Mouse (Mus musculus): ENCODE data around the gene Efhc1. TPM values are rescaled to one million over a fixed set of nuclear protein-coding genes. Genes with fewer than 3 reads are reported as not detected.
A peak's percentile ranks its signal among the peaks of the same experiment; 100 is the strongest.

The Efhc1 gene
- polyA plus RNA-seq, 1 experiment, result 0.09 TPM

DNA sequence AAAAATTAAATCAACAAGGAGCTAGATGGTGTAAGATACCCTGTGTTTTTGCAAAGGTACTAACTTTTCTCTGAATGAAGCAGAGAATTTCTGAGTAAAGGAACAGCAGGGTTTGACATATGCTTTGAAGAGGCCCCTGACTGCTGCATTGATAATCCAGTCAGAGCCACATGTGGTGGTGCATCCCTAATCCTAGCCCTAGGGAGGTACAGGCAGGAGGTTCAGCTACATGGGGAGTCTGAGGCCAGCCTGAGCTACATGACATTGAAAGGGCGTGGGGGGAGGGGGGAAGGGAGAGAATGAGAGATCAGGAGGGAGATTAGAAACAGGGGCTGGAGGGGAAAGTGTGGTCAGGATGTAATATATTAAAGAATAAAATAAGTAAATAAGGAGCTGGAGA is 29.1 kb downstream of the Efhc1 start:
- Histone ChIP-seq H3K36me3 (ENCODE audit: control insufficient read depth, insufficient read depth) (no peaks in the 10 kb centered on the region), H3K27me3 (ENCODE audit: control insufficient read depth, insufficient read depth, insufficient read length) (no peaks in the 10 kb centered on the region), H3K4me3 (ENCODE audit: insufficient read depth, poor library complexity, severe bottlenecking) (no peak overlapping the region), H3K79me3 (ENCODE audit: low read depth) (no peaks in the 10 kb centered on the region), H3ac (ENCODE audit: control insufficient read depth, insufficient read length, low read depth) (no peak overlapping the region), H3K79me2 (ENCODE audit: control insufficient read depth, insufficient read depth) (no peaks in the 10 kb centered on the region)
- TF ChIP-seq MYOD1 (IDR thresholded peaks at IDR 0.05; ENCODE audit: control insufficient read depth, insufficient read length, low read depth), result no peak

DNA sequence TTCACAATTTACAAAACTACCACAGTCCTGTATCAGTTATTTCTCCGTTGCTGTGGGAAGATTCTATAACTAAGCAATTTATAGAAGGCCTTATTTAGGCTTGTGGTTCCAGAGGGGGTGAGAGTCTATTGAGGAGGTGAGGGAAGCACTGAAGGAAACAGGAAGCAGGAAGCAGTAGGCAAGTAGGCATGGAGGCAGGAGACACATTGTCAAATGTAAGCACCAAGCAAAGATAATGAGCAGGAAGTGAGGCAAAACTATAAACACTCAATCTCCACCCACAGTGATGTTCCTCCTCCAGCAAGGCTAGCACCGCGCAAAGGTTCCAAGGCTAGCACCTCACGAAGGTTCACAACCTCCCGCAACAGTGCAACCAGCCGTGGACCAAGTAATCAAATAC is 30.3 kb downstream of the Efhc1 start:
- H3K27me3 ChIP-seq (ENCODE audit: control insufficient read depth, insufficient read depth, insufficient read length), result no peaks in the 10 kb centered on the region
- no peak overlapping the region for H3ac ChIP-seq (ENCODE audit: control insufficient read depth, insufficient read length, low read depth)
- no peak for TF ChIP-seq MYOD1 (IDR thresholded peaks at IDR 0.05; ENCODE audit: control insufficient read depth, insufficient read length, low read depth)
- TF ChIP-seq FOSL1 (IDR thresholded peaks at IDR 0.05; ENCODE audit: insufficient read depth, low read length, poor library complexity, severe bottlenecking), result no peak
- no peak for TF ChIP-seq USF1 (IDR thresholded peaks at IDR 0.05; ENCODE audit: low read depth)
- no peak for TF ChIP-seq CTCF (IDR thresholded peaks at IDR 0.05; ENCODE audit: control insufficient read depth, insufficient read depth, insufficient read length)
- no peak for TF ChIP-seq MYOG (IDR thresholded peaks at IDR 0.05; ENCODE audit: control insufficient read depth, extremely low read depth, insufficient read length)
- no peak for TF ChIP-seq CEBPB (IDR thresholded peaks at IDR 0.05; ENCODE audit: low read depth)
- no peak for TF ChIP-seq MAX (IDR thresholded peaks at IDR 0.05)
- no peaks in the 10 kb centered on the region for H3K79me2 ChIP-seq (ENCODE audit: control insufficient read depth, insufficient read depth)
- H3K36me3 ChIP-seq (ENCODE audit: control insufficient read depth, insufficient read depth), result no peaks in the 10 kb centered on the region
- no peak overlapping the region for H3K4me3 ChIP-seq (ENCODE audit: insufficient read depth, poor library complexity, severe bottlenecking)
- H3K79me3 ChIP-seq (ENCODE audit: low read depth), result no peaks in the 10 kb centered on the region

GRCm38 (mm10) chr1:20984103-20984502 is 32.7 kb downstream of the Efhc1 start:
- H3K36me3 ChIP-seq (ENCODE audit: control insufficient read depth, insufficient read depth), result no peaks in the 10 kb centered on the region
- H3K79me3 ChIP-seq (ENCODE audit: low read depth), result no peaks in the 10 kb centered on the region
- TF ChIP-seq CEBPB (IDR thresholded peaks at IDR 0.05; ENCODE audit: low read depth) (no peak), MYOD1 (IDR thresholded peaks at IDR 0.05; ENCODE audit: control insufficient read depth, insufficient read length, low read depth) (no peak), USF1 (IDR thresholded peaks at IDR 0.05; ENCODE audit: low read depth) (no peak), MYOG (IDR thresholded peaks at IDR 0.05; ENCODE audit: control insufficient read depth, extremely low read depth, insufficient read length) (no peak), FOSL1 (IDR thresholded peaks at IDR 0.05; ENCODE audit: insufficient read depth, low read length, poor library complexity, severe bottlenecking) (no peak), CTCF (IDR thresholded peaks at IDR 0.05; ENCODE audit: control insufficient read depth, insufficient read depth, insufficient read length) (no peak), MAX (IDR thresholded peaks at IDR 0.05) (no peak)
- H3K79me2 ChIP-seq (ENCODE audit: control insufficient read depth, insufficient read depth), result no peaks in the 10 kb centered on the region
- H3K4me3 ChIP-seq (ENCODE audit: insufficient read depth, poor library complexity, severe bottlenecking), result no peak overlapping the region
- no peaks in the 10 kb centered on the region for H3K27me3 ChIP-seq (ENCODE audit: control insufficient read depth, insufficient read depth, insufficient read length)
- H3ac ChIP-seq (ENCODE audit: control insufficient read depth, insufficient read length, low read depth), result no peak overlapping the region

- Histone ChIP-seq H3K36me3 (ENCODE audit: control insufficient read depth, insufficient read depth) (no peaks in the 10 kb centered on the region), H3K79me2 (ENCODE audit: control insufficient read depth, insufficient read depth) (no peaks in the 10 kb centered on the region), H3K27me3 (ENCODE audit: control insufficient read depth, insufficient read depth, insufficient read length) (no peaks in the 10 kb centered on the region), H3K4me3 (ENCODE audit: insufficient read depth, poor library complexity, severe bottlenecking) (no peak overlapping the region), H3ac (ENCODE audit: control insufficient read depth, insufficient read length, low read depth) (no peak overlapping the region), H3K79me3 (ENCODE audit: low read depth) (no peaks in the 10 kb centered on the region)
- TF ChIP-seq MYOG (IDR thresholded peaks at IDR 0.05; ENCODE audit: control insufficient read depth, extremely low read depth, insufficient read length), result no peak
Measured at GRCm38 (mm10) chr1:20984582-20984981, 33.2 kb downstream of the Efhc1 start.

GRCm38 (mm10) chr1:20986378-20987056 is 35.1 kb downstream of the Efhc1 start:
- Histone ChIP-seq H3K79me3 (ENCODE audit: low read depth) (no peaks in the 10 kb centered on the region), H3K36me3 (ENCODE audit: control insufficient read depth, insufficient read depth) (no peaks in the 10 kb centered on the region), H3K27me3 (ENCODE audit: control insufficient read depth, insufficient read depth, insufficient read length) (no peaks in the 10 kb centered on the region), H3K79me2 (ENCODE audit: control insufficient read depth, insufficient read depth) (no peaks in the 10 kb centered on the region), H3K4me3 (ENCODE audit: insufficient read depth, poor library complexity, severe bottlenecking) (no peak overlapping the region), H3ac (ENCODE audit: control insufficient read depth, insufficient read length, low read depth) (no peak overlapping the region)
- TF ChIP-seq CTCF (IDR thresholded peaks at IDR 0.05; ENCODE audit: control insufficient read depth, insufficient read depth, insufficient read length), result no peak
- no peak for TF ChIP-seq MYOD1 (IDR thresholded peaks at IDR 0.05; ENCODE audit: control insufficient read depth, insufficient read length, low read depth)
- TF ChIP-seq USF1 (IDR thresholded peaks at IDR 0.05; ENCODE audit: low read depth), result no peak
- TF ChIP-seq MYOG (IDR thresholded peaks at IDR 0.05; ENCODE audit: control insufficient read depth, extremely low read depth, insufficient read length), result no peak
- no peak for TF ChIP-seq MAX (IDR thresholded peaks at IDR 0.05)
- TF ChIP-seq CEBPB (IDR thresholded peaks at IDR 0.05; ENCODE audit: low read depth), result no peak

DNA sequence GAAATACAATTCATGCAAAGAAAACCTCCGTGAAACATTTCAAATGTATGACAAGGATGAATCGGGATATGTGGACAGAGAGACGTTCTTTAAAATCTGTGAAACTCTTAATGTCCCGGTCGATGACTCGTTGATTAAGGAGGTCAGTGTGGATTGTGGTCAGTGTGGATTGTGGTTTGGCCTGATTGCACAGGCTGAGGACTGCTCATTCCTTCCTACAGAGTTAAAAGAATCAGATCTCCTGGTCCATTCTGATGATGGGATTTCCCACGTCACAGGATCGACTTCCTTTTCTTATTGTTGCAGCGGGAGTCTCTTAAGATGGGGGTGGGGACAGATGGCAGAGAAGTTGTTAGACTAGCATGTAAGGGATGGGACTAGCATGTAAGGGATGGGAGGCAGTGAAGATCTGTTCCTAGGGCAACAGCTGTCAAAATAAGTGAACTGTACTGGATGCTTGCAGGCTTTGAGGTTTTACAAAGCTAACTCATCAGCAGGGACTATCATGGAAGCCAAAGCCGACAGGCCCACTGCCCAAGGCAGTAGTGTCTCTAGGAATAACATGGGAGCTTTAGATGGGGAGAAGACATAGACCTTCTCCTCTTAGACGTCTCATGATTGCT is 38.1 kb downstream of the Efhc1 start:
- H3K79me3 ChIP-seq (ENCODE audit: low read depth), result no peaks in the 10 kb centered on the region
- no peak for TF ChIP-seq USF1 (IDR thresholded peaks at IDR 0.05; ENCODE audit: low read depth)
- TF ChIP-seq FOSL1 (IDR thresholded peaks at IDR 0.05; ENCODE audit: insufficient read depth, low read length, poor library complexity, severe bottlenecking), result no peak
- TF ChIP-seq MYOD1 (IDR thresholded peaks at IDR 0.05; ENCODE audit: control insufficient read depth, insufficient read length, low read depth), result peak; percentile 86
- TF ChIP-seq MYOG (IDR thresholded peaks at IDR 0.05; ENCODE audit: control insufficient read depth, extremely low read depth, insufficient read length), result no peak
- no peak for TF ChIP-seq MAX (IDR thresholded peaks at IDR 0.05)

More for the DNA sequence above, 38.1 kb downstream of the Efhc1 start:
- no peak overlapping the region for H3ac ChIP-seq (ENCODE audit: control insufficient read depth, insufficient read length, low read depth)
- H3K4me3 ChIP-seq (ENCODE audit: insufficient read depth, poor library complexity, severe bottlenecking), result no peak overlapping the region
- no peaks in the 10 kb centered on the region for H3K27me3 ChIP-seq (ENCODE audit: control insufficient read depth, insufficient read depth, insufficient read length)
- no peaks in the 10 kb centered on the region for H3K36me3 ChIP-seq (ENCODE audit: control insufficient read depth, insufficient read depth)
- no peaks in the 10 kb centered on the region for H3K79me2 ChIP-seq (ENCODE audit: control insufficient read depth, insufficient read depth)
